Mouse (Mus musculus): ENCODE results near the gene Slc27a1. TPM values are rescaled to one million over a fixed set of nuclear protein-coding genes. Genes with fewer than 3 reads are reported as not detected.
"Not testable (repeated sequence)": the region's sequence is repeated elsewhere in the genome, so short reads cannot be mapped to it uniquely, and the experiment has no call there.

The Slc27a1 gene
- polyA plus RNA-seq (2015; fragmentation: Nextera tagmentation; extraction: Ambion mirVana): 81.7 and 82.0 TPM in 2 replicates

DNA sequence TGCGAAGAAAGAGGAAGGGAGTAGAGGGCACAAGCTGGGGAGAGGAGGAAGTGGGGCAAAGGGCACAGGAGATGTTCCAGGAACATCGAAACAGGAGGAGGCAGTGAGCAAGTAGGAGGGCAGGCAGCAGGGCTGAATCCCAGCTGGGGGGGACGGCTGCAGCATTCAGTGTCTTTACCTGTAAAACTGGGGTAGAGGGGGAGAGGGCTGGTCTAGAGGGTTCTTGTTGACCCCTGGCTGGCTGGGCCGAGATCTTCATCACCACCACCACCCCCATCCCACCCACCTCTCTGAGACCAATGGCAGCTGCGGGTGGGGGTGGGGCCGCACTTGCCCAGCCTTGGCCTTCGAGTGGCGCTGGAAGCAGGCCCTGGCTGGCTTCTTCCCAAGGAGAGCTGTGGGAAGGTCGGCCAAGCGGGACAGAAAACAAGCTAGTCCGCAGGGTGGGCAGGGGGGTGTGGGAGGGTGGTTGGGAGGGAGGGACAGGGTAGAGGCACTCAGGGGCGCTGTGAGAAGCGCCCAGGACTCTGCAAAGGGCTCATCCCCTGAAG is at the start of gene Slc27a1:
Gene Slc27a1, plus strand, starts transcription at position 496 of the 551 bp plus-strand sequence.
- Histone ChIP-seq H3K9me3 (no peaks in the 10 kb centered on the region), H3K9ac (peak within 1 kb of the TSS; percentile 83), H3K4me1 (replicated peaks) (peaks cover 45% of the 10 kb centered on the region), H3K36me3 (no peaks in the 10 kb centered on the region), H3K4me3 (peak within 1 kb of the TSS; percentile 66), H3K4me2 (peak within 1 kb of the TSS; percentile 84), H3K27ac (replicated peaks) (peak within 1 kb of the TSS; percentile 82), H3K27me3 (peaks cover 54% of the 10 kb centered on the region)
- no peak; the same call in 1 of the 2 replicates for ATAC-seq (ENCODE audit: low read depth)
- WGBS: 14% methylated on average over 13 of the region's 13 CpGs

- H3K9ac ChIP-seq; H3K36me3 ChIP-seq; H3K9me3 ChIP-seq; H3K27ac ChIP-seq (replicated peaks); H3K4me2 ChIP-seq; ATAC-seq (ENCODE audit: low read depth); H3K4me3 ChIP-seq: not testable (repeated sequence)
- WGBS: 44% methylated on average over 9 of the region's 10 CpGs
- H3K4me1 ChIP-seq (replicated peaks): peaks cover 18% of the 10 kb centered on the region
- H3K27me3 ChIP-seq: peaks cover 26% of the 10 kb centered on the region
Measured at GRCm38 (mm10) chr8:71519037-71519825, 49.5 kb upstream of the Slc27a1 start.

DNA sequence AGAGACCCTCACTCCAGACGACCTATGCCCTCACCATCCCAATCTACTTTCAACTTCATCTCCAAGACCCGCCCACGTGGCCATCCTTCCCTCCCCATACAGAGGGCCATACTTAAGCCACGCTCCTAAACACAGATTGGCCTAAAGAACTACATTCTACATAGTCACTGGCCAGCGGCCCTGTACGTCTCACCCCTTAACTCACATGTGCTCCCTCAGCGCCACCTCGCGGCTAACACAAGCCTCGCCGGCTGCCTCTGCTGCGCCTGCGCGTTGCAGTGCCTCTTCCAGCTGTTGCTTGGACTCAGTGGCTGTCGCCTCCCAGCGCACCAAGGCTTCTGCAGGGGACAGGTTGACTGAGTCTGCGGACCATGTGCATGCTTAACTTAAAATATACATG is 47.0 kb upstream of the Slc27a1 start:
- Histone ChIP-seq H3K36me3 (no peaks in the 10 kb centered on the region), H3K9ac (no peak overlapping the region), H3K27ac (replicated peaks) (no peak overlapping the region), H3K4me1 (replicated peaks) (peaks cover 29% of the 10 kb centered on the region), H3K4me3 (no peak overlapping the region), H3K27me3 (peaks cover 50% of the 10 kb centered on the region), H3K9me3 (no peaks in the 10 kb centered on the region), H3K4me2 (peak overlapping the region; percentile 27; the same call in 1 of the 2 replicates)
- WGBS: 7% methylated on average over 17 of the region's 17 CpGs
- peak; percentile 81 for ATAC-seq (ENCODE audit: low read depth)

DNA sequence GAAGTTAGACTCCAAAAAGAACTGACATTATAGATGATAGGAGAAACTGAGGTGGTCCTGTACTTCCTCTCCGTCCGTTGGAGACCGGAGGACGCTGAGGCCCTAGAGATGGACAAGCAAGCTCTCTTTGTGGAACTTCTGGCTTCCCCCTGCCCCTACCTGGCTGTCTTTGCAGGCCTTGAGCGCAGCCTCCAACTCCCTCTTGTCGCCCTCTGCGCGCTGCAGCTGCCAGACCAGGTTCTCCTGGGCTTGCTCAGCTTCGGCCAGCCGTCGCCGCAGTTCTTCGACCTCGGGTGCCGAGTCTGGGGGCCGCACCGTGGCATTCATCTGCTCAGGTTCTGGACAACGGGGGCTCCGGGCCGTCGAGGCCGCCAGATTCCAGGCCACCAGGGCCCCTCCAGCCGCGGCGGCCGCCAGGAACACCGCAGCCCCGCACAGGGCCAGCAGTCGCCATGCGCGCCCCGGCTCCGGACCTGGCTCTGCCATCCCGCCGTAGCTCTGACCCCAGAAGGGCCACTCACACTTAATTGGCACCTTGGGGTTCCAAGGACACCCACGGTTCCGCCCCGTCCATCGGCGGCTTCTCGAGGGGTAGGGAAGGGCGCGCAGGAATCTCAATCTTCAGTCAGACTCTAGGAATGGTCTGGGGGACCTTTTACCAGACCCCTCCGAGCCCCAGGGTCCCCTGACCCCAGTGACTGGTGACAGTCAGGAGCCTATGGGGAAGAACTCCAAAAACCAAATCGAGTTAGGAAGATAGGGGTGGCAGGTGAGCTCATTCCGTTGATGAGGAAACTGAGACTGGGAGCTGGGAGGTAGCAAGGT is 43.2 kb upstream of the Slc27a1 start, which contains the start of gene Ccdc194:
Gene Ccdc194, minus strand, starts transcription at position 486 of the 825 bp plus-strand sequence.
- 0 out of 2 replicates have a peak within 1 kb of the TSS, but pooled peaks have one; percentile 17 for H3K9ac ChIP-seq
- H3K4me2 ChIP-seq: peak within 1 kb of the TSS; percentile 29
- ATAC-seq (ENCODE audit: low read depth): no peak
- 9% methylated on average over 46 of the region's 46 CpGs for WGBS
- no peaks in the 10 kb centered on the region for H3K9me3 ChIP-seq
- peaks cover 22% of the 10 kb centered on the region for H3K4me1 ChIP-seq (replicated peaks)
- H3K27me3 ChIP-seq: peaks cover 66% of the 10 kb centered on the region
- H3K36me3 ChIP-seq: no peaks in the 10 kb centered on the region
- 0 out of 2 replicates have a peak within 1 kb of the TSS, but pooled peaks have one; percentile 23 for H3K27ac ChIP-seq (replicated peaks)
- H3K4me3 ChIP-seq: no peak within 1 kb of the TSS

GRCm38 (mm10) chr8:71526272-71526671 is 42.4 kb upstream of the Slc27a1 start:
- no peak overlapping the region for H3K9ac ChIP-seq
- H3K27me3 ChIP-seq: peaks cover 63% of the 10 kb centered on the region
- H3K36me3 ChIP-seq: no peaks in the 10 kb centered on the region
- peaks cover 22% of the 10 kb centered on the region for H3K4me1 ChIP-seq (replicated peaks)
- no peak overlapping the region for H3K4me2 ChIP-seq
- no peaks in the 10 kb centered on the region for H3K9me3 ChIP-seq
- ATAC-seq (ENCODE audit: low read depth): no peak
- no peak overlapping the region for H3K27ac ChIP-seq (replicated peaks)
- H3K4me3 ChIP-seq: no peak overlapping the region
- 6% methylated on average over 6 of the region's 6 CpGs for WGBS

DNA sequence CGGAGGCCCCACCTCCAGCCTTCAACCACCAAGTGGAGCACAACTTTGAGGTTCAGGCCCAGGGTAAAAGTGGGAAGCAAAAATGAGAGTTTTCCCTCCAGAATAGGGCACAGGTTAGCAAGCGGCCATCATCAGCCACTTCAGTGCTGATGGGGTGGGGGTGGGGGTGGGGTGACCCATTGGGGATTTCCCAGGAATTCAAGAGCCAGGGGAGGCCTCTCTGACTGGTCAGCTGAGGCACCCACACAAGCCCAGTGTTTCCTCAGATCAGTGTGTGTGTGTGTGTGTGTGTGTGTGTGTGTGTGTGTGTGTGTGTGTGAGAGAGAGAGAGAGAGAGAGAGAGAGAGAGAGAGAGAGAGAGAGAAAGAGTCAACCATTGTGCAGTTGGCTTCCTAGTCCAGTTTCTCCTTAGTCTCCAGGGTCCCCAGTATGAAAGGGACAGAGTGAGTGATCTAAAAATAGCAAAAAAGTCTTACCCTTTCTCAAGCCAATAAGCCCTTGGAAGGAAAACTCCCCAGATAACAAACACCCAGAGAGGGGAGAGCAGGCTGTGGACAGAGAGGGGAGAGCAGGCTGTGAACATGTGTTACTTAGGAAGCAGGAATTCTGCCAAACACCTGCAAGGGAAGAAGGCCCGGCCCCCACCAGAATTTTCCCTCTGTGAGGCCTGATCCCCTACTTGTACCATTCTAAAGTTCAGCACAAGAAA is 41.4 kb upstream of the Slc27a1 start:
- Histone ChIP-seq H3K27ac (replicated peaks) (0 out of 2 replicates have a peak overlapping the region, but pooled peaks have one; percentile 23), H3K9ac (no peak overlapping the region), H3K4me1 (replicated peaks) (peaks cover 15% of the 10 kb centered on the region), H3K9me3 (no peaks in the 10 kb centered on the region), H3K4me3 (no peak overlapping the region), H3K4me2 (no peak overlapping the region), H3K36me3 (no peaks in the 10 kb centered on the region), H3K27me3 (peaks cover 61% of the 10 kb centered on the region)
- 54% methylated on average over 3 of the region's 3 CpGs for WGBS
- no peak for ATAC-seq (ENCODE audit: low read depth)

GRCm38 (mm10) chr8:71528362-71529073 is 40.2 kb upstream of the Slc27a1 start:
- H3K4me2 ChIP-seq: no peak overlapping the region
- no peaks in the 10 kb centered on the region for H3K9me3 ChIP-seq
- H3K27me3 ChIP-seq: peaks cover 51% of the 10 kb centered on the region
- H3K36me3 ChIP-seq: no peaks in the 10 kb centered on the region
- H3K4me1 ChIP-seq (replicated peaks): peaks cover 15% of the 10 kb centered on the region
- H3K27ac ChIP-seq (replicated peaks): peak overlapping the region; percentile 68
- no peak overlapping the region for H3K9ac ChIP-seq
- WGBS: 84% methylated on average over 11 of the region's 11 CpGs
- no peak overlapping the region for H3K4me3 ChIP-seq
- ATAC-seq (ENCODE audit: low read depth): no peak

GRCm38 (mm10) chr8:71530735-71531467 is 37.8 kb upstream of the Slc27a1 start:
- H3K27me3 ChIP-seq: peaks cover 36% of the 10 kb centered on the region
- not testable (repeated sequence) for ATAC-seq (ENCODE audit: low read depth); H3K9ac ChIP-seq; H3K4me3 ChIP-seq; H3K4me2 ChIP-seq; H3K27ac ChIP-seq (replicated peaks); H3K4me1 ChIP-seq (replicated peaks); H3K36me3 ChIP-seq; H3K9me3 ChIP-seq
- 62% methylated on average over 6 of the region's 12 CpGs for whole genome bisulfite sequencing

GRCm38 (mm10) chr8:71534263-71534810 is 34.3 kb upstream of the Slc27a1 start:
- H3K4me1 ChIP-seq (replicated peaks): peaks cover 9% of the 10 kb centered on the region
- no peaks in the 10 kb centered on the region for H3K36me3 ChIP-seq
- no peak for ATAC-seq (ENCODE audit: low read depth)
- no peak overlapping the region for H3K4me3 ChIP-seq
- no peak overlapping the region for H3K27ac ChIP-seq (replicated peaks)
- H3K9ac ChIP-seq: no peak overlapping the region
- H3K9me3 ChIP-seq: no peaks in the 10 kb centered on the region
- WGBS: 32% methylated on average over 3 of the region's 3 CpGs
- H3K27me3 ChIP-seq: peaks cover 33% of the 10 kb centered on the region
- H3K4me2 ChIP-seq: no peak overlapping the region

DNA sequence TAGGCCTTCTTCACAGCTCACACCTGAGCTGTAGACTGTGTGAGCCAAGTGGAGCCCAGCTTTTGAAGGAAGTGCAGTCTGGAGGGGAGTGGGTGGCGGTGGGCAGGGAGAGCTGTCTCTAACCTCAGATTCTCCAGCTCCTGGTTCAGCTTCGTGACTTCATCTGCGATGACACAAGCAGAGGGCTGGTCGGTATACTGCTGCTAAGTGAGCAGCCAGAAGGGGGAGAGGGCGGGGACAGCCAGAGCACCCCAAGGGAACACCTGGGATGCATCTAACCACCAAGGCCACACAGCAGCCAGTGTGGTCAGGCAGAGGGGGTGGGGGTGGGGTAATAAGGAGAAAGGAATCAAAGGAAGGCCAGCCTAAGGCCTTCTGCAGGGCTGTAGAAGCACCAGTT is 33.0 kb upstream of the Slc27a1 start:
- no peaks in the 10 kb centered on the region for H3K36me3 ChIP-seq
- H3K27me3 ChIP-seq: peaks cover 37% of the 10 kb centered on the region
- ATAC-seq (ENCODE audit: low read depth): no peak
- no peak overlapping the region for H3K4me2 ChIP-seq
- no peak overlapping the region for H3K4me3 ChIP-seq
- H3K27ac ChIP-seq (replicated peaks): no peak overlapping the region
- H3K9me3 ChIP-seq: no peaks in the 10 kb centered on the region
- H3K4me1 ChIP-seq (replicated peaks): peaks cover 9% of the 10 kb centered on the region
- no peak overlapping the region for H3K9ac ChIP-seq
- WGBS: 70% methylated on average over 5 of the region's 5 CpGs
